Mouse (Mus musculus) CD4-positive, CD25-positive, alpha-beta regulatory T cell, adult 4 months (primary cell): ENCODE data around the gene Rnd2. TPM values are rescaled to one million over a fixed set of nuclear protein-coding genes. Genes with fewer than 3 reads are reported as not detected.
"Not testable (repeated sequence)": the region's sequence is repeated elsewhere in the genome, so short reads cannot be mapped to it uniquely, and the experiment has no call there.

Source experiments
- ATAC-seq: one replicate; pipeline ENCODE4 v1.8.0; 2017
- polyA plus RNA-seq, 2 experiments: library from polyadenylated mRNA; unstranded; fragments of 100-300 nt; shearing (Covaris generic); gene quantifications; one replicate each; pipeline ENCODE4 v1.2.1; 2017

Gene Rnd2
- under 1 TPM in 1 of 2 experiments, not detected in 1; 0.23 TPM for polyA plus RNA-seq

- peak; percentile 12 for ATAC-seq
Observed at GRCm38 (mm10) chr11:101464211-101465100, at the start of gene Rnd2. Gene Rnd2, plus strand, starts transcription at chr11:101464999.

GRCm38 (mm10) chr11:101415306-101415705 lies 49.5 kb upstream of the Rnd2 start:
- no peak for ATAC-seq

GRCm38 (mm10) chr11:101416433-101417100 lies 48.2 kb upstream of the Rnd2 start:
- ATAC-seq: peak; percentile 33

GRCm38 (mm10) chr11:101417101-101417855 lies 47.5 kb upstream of the Rnd2 start, which contains the start of gene Aarsd1:
Gene Aarsd1, minus strand, starts transcription at chr11:101417615.
- peak; percentile 83 for ATAC-seq

- no peak for ATAC-seq
Observed at GRCm38 (mm10) chr11:101418991-101419390, 45.8 kb upstream of the Rnd2 start.

- no peak for ATAC-seq
Observed at GRCm38 (mm10) chr11:101419610-101420009, 45.2 kb upstream of the Rnd2 start.

GRCm38 (mm10) chr11:101420148-101420547 lies 44.7 kb upstream of the Rnd2 start:
- ATAC-seq: no peak

- ATAC-seq: peak; percentile 5
Observed at GRCm38 (mm10) chr11:101424105-101424851, 40.5 kb upstream of the Rnd2 start, which contains the start of gene Gm27029. Gene Gm27029, minus strand, starts transcription at chr11:101424796.

GRCm38 (mm10) chr11:101424925-101425813 lies 39.6 kb upstream of the Rnd2 start, which contains the start of the genes Rundc1 and Ptges3l:
Gene Rundc1, plus strand, starts transcription at chr11:101425085.
Gene Ptges3l, minus strand, starts transcription at chr11:101425333.
- peak; percentile 92 for ATAC-seq

GRCm38 (mm10) chr11:101426165-101426564 lies 38.6 kb upstream of the Rnd2 start:
- no peak for ATAC-seq

- ATAC-seq: no peak
Observed at GRCm38 (mm10) chr11:101431327-101431726, 33.5 kb upstream of the Rnd2 start.

- ATAC-seq: no peak
Observed at GRCm38 (mm10) chr11:101433396-101433795, 31.4 kb upstream of the Rnd2 start.

- ATAC-seq: no peak
Observed at GRCm38 (mm10) chr11:101435831-101436230, 29.0 kb upstream of the Rnd2 start.

GRCm38 (mm10) chr11:101436916-101437315 lies 27.9 kb upstream of the Rnd2 start:
- ATAC-seq: no peak

- not testable (repeated sequence) for ATAC-seq
Observed at GRCm38 (mm10) chr11:101438006-101438405, 26.8 kb upstream of the Rnd2 start.

- ATAC-seq: not testable (repeated sequence)
Observed at GRCm38 (mm10) chr11:101441450-101442126, 23.2 kb upstream of the Rnd2 start.

GRCm38 (mm10) chr11:101442127-101442693 lies 22.6 kb upstream of the Rnd2 start, which contains the start of gene Rpl27:
Gene Rpl27, plus strand, starts transcription at chr11:101442298.
- peak; percentile 97 for ATAC-seq

- ATAC-seq: no peak
Observed at GRCm38 (mm10) chr11:101442760-101443159, 22.0 kb upstream of the Rnd2 start.

GRCm38 (mm10) chr11:101446319-101446718 lies 18.5 kb upstream of the Rnd2 start:
- ATAC-seq: no peak

- not testable (repeated sequence) for ATAC-seq
Observed at GRCm38 (mm10) chr11:101446860-101447259, 17.9 kb upstream of the Rnd2 start.
